Mouse (Mus musculus): ENCODE data around the gene Znrd1as. TPM values are rescaled to one million over a fixed set of nuclear protein-coding genes. Genes with fewer than 3 reads are reported as not detected.

Znrd1as gene
- 9.6 and 9.8 TPM in 2 replicates for polyA plus RNA-seq (2014; fragmentation: Nextera tagmentation; extraction: Ambion mirVana)

- H3K4me2 ChIP-seq (replicated peaks; ENCODE audit: low read depth, low read length): peak within 1 kb of the TSS; percentile 61
- DNase-seq (ENCODE audit: low spot score): peak; percentile 99
- peak within 1 kb of the TSS; percentile 53 for H3K4me3 ChIP-seq (ENCODE audit: low read depth, low read length)
- no peaks in the 10 kb centered on the region for H3K9me3 ChIP-seq (ENCODE audit: control insufficient read depth, low read length)
- 0 out of 2 replicates have a peak within 1 kb of the TSS, but pooled peaks have one; percentile 25 for H3K27ac ChIP-seq (ENCODE audit: low read depth, low read length)
- H3K27me3 ChIP-seq (ENCODE audit: control insufficient read depth, insufficient read depth, low read length): no peaks in the 10 kb centered on the region
- no peaks in the 10 kb centered on the region for H3K4me1 ChIP-seq (replicated peaks; ENCODE audit: control insufficient read depth, insufficient read depth, low read length)
- under 1% methylated on average over 46 of the region's 46 CpGs for WGBS
- no peaks in the 10 kb centered on the region for H3K36me3 ChIP-seq (ENCODE audit: control insufficient read depth, insufficient read depth, low read length)
- ATAC-seq (ENCODE audit: low FRiP score): peak; percentile 97
- H3K9ac ChIP-seq (ENCODE audit: low read depth, low read length): peak within 1 kb of the TSS; percentile 63
These were observed at the start of gene Znrd1as, which contains the start of gene Znrd1 for GRCm38 (mm10) chr17:36957999-36958743. Gene Znrd1as, plus strand, starts transcription at chr17:36958592. Gene Znrd1, minus strand, starts transcription at chr17:36958559.

GRCm38 (mm10) chr17:36909802-36910201 is 48.6 kb upstream of the Znrd1as start:
- no peak for ATAC-seq (ENCODE audit: low FRiP score)
- Histone ChIP-seq H3K36me3 (ENCODE audit: control insufficient read depth, insufficient read depth, low read length) (no peaks in the 10 kb centered on the region), H3K4me2 (replicated peaks; ENCODE audit: low read depth, low read length) (no peak overlapping the region), H3K4me3 (ENCODE audit: low read depth, low read length) (no peak overlapping the region), H3K27me3 (ENCODE audit: control insufficient read depth, insufficient read depth, low read length) (no peaks in the 10 kb centered on the region), H3K9me3 (ENCODE audit: control insufficient read depth, low read length) (no peaks in the 10 kb centered on the region), H3K4me1 (replicated peaks; ENCODE audit: control insufficient read depth, insufficient read depth, low read length) (no peaks in the 10 kb centered on the region), H3K9ac (ENCODE audit: low read depth, low read length) (no peak overlapping the region), H3K27ac (ENCODE audit: low read depth, low read length) (no peak overlapping the region)
- no peak for DNase-seq (ENCODE audit: low spot score)
- WGBS: 51% methylated on average over 4 of the region's 4 CpGs

GRCm38 (mm10) chr17:36912031-36912430 is 46.4 kb upstream of the Znrd1as start:
- no peak overlapping the region for H3K4me2 ChIP-seq (replicated peaks; ENCODE audit: low read depth, low read length)
- 76% methylated on average over 2 of the region's 2 CpGs for WGBS
- no peaks in the 10 kb centered on the region for H3K4me1 ChIP-seq (replicated peaks; ENCODE audit: control insufficient read depth, insufficient read depth, low read length)
- no peak overlapping the region for H3K27ac ChIP-seq (ENCODE audit: low read depth, low read length)
- DNase-seq (ENCODE audit: low spot score): no peak
- H3K36me3 ChIP-seq (ENCODE audit: control insufficient read depth, insufficient read depth, low read length): no peaks in the 10 kb centered on the region
- H3K4me3 ChIP-seq (ENCODE audit: low read depth, low read length): no peak overlapping the region
- no peaks in the 10 kb centered on the region for H3K9me3 ChIP-seq (ENCODE audit: control insufficient read depth, low read length)
- ATAC-seq (ENCODE audit: low FRiP score): no peak
- no peak overlapping the region for H3K9ac ChIP-seq (ENCODE audit: low read depth, low read length)
- no peaks in the 10 kb centered on the region for H3K27me3 ChIP-seq (ENCODE audit: control insufficient read depth, insufficient read depth, low read length)

GRCm38 (mm10) chr17:36914108-36914507 is 44.3 kb upstream of the Znrd1as start:
- 12% methylated on average over 2 of the region's 2 CpGs for WGBS
- DNase-seq (ENCODE audit: low spot score): peak; percentile 84
- peak; percentile 43; the same call in 1 of the 2 replicates for ATAC-seq (ENCODE audit: low FRiP score)

GRCm38 (mm10) chr17:36915076-36915475 is 43.3 kb upstream of the Znrd1as start:
- Histone ChIP-seq H3K27ac (ENCODE audit: low read depth, low read length) (no peak overlapping the region), H3K4me3 (ENCODE audit: low read depth, low read length) (no peak overlapping the region), H3K9me3 (ENCODE audit: control insufficient read depth, low read length) (no peaks in the 10 kb centered on the region), H3K9ac (ENCODE audit: low read depth, low read length) (no peak overlapping the region), H3K4me1 (replicated peaks; ENCODE audit: control insufficient read depth, insufficient read depth, low read length) (no peaks in the 10 kb centered on the region), H3K27me3 (ENCODE audit: control insufficient read depth, insufficient read depth, low read length) (no peaks in the 10 kb centered on the region), H3K36me3 (ENCODE audit: control insufficient read depth, insufficient read depth, low read length) (no peaks in the 10 kb centered on the region), H3K4me2 (replicated peaks; ENCODE audit: low read depth, low read length) (no peak overlapping the region)
- WGBS: 14% methylated on average over 9 of the region's 9 CpGs
- peak; percentile 78 for DNase-seq (ENCODE audit: low spot score)
- peak; percentile 27; the same call in 1 of the 2 replicates for ATAC-seq (ENCODE audit: low FRiP score)

More at GRCm38 (mm10) chr17:36914108-36914507, 44.3 kb upstream of the Znrd1as start:
- Histone ChIP-seq H3K36me3 (ENCODE audit: control insufficient read depth, insufficient read depth, low read length) (no peaks in the 10 kb centered on the region), H3K27ac (ENCODE audit: low read depth, low read length) (no peak overlapping the region), H3K4me1 (replicated peaks; ENCODE audit: control insufficient read depth, insufficient read depth, low read length) (no peaks in the 10 kb centered on the region), H3K4me3 (ENCODE audit: low read depth, low read length) (no peak overlapping the region), H3K9ac (ENCODE audit: low read depth, low read length) (no peak overlapping the region), H3K4me2 (replicated peaks; ENCODE audit: low read depth, low read length) (no peak overlapping the region), H3K9me3 (ENCODE audit: control insufficient read depth, low read length) (no peaks in the 10 kb centered on the region), H3K27me3 (ENCODE audit: control insufficient read depth, insufficient read depth, low read length) (no peaks in the 10 kb centered on the region)

GRCm38 (mm10) chr17:36920239-36920638 is 38.2 kb upstream of the Znrd1as start:
- no peaks in the 10 kb centered on the region for H3K27me3 ChIP-seq (ENCODE audit: control insufficient read depth, insufficient read depth, low read length)
- no peak overlapping the region for H3K4me3 ChIP-seq (ENCODE audit: low read depth, low read length)
- ATAC-seq (ENCODE audit: low FRiP score) (no peak), DNase-seq (ENCODE audit: low spot score) (no peak)
- 46% methylated on average over 15 of the region's 15 CpGs for WGBS
- no peak overlapping the region for H3K4me2 ChIP-seq (replicated peaks; ENCODE audit: low read depth, low read length)
- H3K27ac ChIP-seq (ENCODE audit: low read depth, low read length): no peak overlapping the region
- no peaks in the 10 kb centered on the region for H3K36me3 ChIP-seq (ENCODE audit: control insufficient read depth, insufficient read depth, low read length)
- H3K9ac ChIP-seq (ENCODE audit: low read depth, low read length): no peak overlapping the region
- H3K9me3 ChIP-seq (ENCODE audit: control insufficient read depth, low read length): no peaks in the 10 kb centered on the region
- no peaks in the 10 kb centered on the region for H3K4me1 ChIP-seq (replicated peaks; ENCODE audit: control insufficient read depth, insufficient read depth, low read length)

GRCm38 (mm10) chr17:36922715-36923114 is 35.7 kb upstream of the Znrd1as start:
- whole genome bisulfite sequencing: 88% methylated on average over 4 of the region's 4 CpGs
- Histone ChIP-seq H3K4me2 (replicated peaks; ENCODE audit: low read depth, low read length) (no peak overlapping the region), H3K4me3 (ENCODE audit: low read depth, low read length) (no peak overlapping the region), H3K4me1 (replicated peaks; ENCODE audit: control insufficient read depth, insufficient read depth, low read length) (no peaks in the 10 kb centered on the region), H3K9me3 (ENCODE audit: control insufficient read depth, low read length) (no peaks in the 10 kb centered on the region), H3K36me3 (ENCODE audit: control insufficient read depth, insufficient read depth, low read length) (no peaks in the 10 kb centered on the region), H3K27me3 (ENCODE audit: control insufficient read depth, insufficient read depth, low read length) (no peaks in the 10 kb centered on the region), H3K9ac (ENCODE audit: low read depth, low read length) (no peak overlapping the region), H3K27ac (ENCODE audit: low read depth, low read length) (no peak overlapping the region)
- ATAC-seq (ENCODE audit: low FRiP score) (no peak), DNase-seq (ENCODE audit: low spot score) (no peak)

- Histone ChIP-seq H3K27me3 (ENCODE audit: control insufficient read depth, insufficient read depth, low read length) (no peaks in the 10 kb centered on the region), H3K4me1 (replicated peaks; ENCODE audit: control insufficient read depth, insufficient read depth, low read length) (no peaks in the 10 kb centered on the region), H3K9ac (ENCODE audit: low read depth, low read length) (no peak overlapping the region), H3K27ac (ENCODE audit: low read depth, low read length) (no peak overlapping the region), H3K4me2 (replicated peaks; ENCODE audit: low read depth, low read length) (no peak overlapping the region), H3K36me3 (ENCODE audit: control insufficient read depth, insufficient read depth, low read length) (no peaks in the 10 kb centered on the region), H3K4me3 (ENCODE audit: low read depth, low read length) (no peak overlapping the region), H3K9me3 (ENCODE audit: control insufficient read depth, low read length) (no peaks in the 10 kb centered on the region)
- DNase-seq (ENCODE audit: low spot score) (no peak), ATAC-seq (ENCODE audit: low FRiP score) (no peak)
- WGBS: 65% methylated on average over 4 of the region's 4 CpGs
These were observed 34.9 kb upstream of the Znrd1as start for GRCm38 (mm10) chr17:36923491-36923890.
